Mouse (Mus musculus): ENCODE data around the gene Wdr66. TPM values are rescaled to one million over a fixed set of nuclear protein-coding genes. Genes with fewer than 3 reads are reported as not detected.
"Not testable (repeated sequence)": the region's sequence is repeated elsewhere in the genome, so short reads cannot be mapped to it uniquely, and the experiment has no call there.

The Wdr66 gene
- polyA plus RNA-seq (2014; fragmentation: Nextera tagmentation; extraction: Ambion mirVana), result 5.6 and 8.6 TPM in 2 replicates

DNA sequence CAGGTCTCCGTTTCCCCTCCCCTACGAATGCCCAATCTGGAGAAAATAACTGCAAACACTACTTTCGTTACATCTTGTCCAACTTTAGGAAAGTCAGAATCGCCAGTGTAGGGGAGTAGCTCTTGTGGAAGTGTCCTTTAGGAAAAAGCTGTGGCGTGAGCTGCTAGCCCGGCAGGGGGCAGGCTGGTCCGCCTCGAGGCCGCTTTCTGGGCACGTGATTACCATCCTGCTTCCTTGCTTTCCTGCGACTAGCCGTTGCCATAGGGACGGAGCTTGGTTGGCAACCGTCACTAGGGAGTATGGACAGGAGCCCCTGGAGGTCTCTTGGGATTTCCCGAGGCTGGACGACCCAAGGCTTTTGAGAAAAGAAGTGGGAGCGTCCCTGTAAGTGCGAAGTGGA is at the start of gene Wdr66:
Gene Wdr66 (plus strand): TSS at position 269 of the 400 bp plus-strand sequence.
- H3K9ac ChIP-seq (ENCODE audit: low read depth, low read length), result no peak within 1 kb of the TSS
- H3K9me3 ChIP-seq (ENCODE audit: control insufficient read depth, low read length), result no peaks in the 10 kb centered on the region
- WGBS, result 4% methylated on average over 18 of the region's 18 CpGs
- H3K4me1 ChIP-seq (replicated peaks; ENCODE audit: control insufficient read depth, insufficient read depth, low read length), result 0 out of 2 replicates have a peak, but pooled peaks cover 2% of the 10 kb centered on the region
- no peak within 1 kb of the TSS for H3K27ac ChIP-seq (ENCODE audit: low read depth, low read length)
- ATAC-seq (ENCODE audit: low FRiP score) (peak; percentile 88), DNase-seq (ENCODE audit: low spot score) (peak; percentile 95)
- H3K36me3 ChIP-seq (ENCODE audit: control insufficient read depth, insufficient read depth, low read length), result no peaks in the 10 kb centered on the region
- no peaks in the 10 kb centered on the region for H3K27me3 ChIP-seq (ENCODE audit: control insufficient read depth, insufficient read depth, low read length)
- peak within 1 kb of the TSS; percentile 33 for H3K4me2 ChIP-seq (replicated peaks; ENCODE audit: low read depth, low read length)
- no peak within 1 kb of the TSS for H3K4me3 ChIP-seq (ENCODE audit: low read depth, low read length)

- not testable (repeated sequence) for H3K4me1 ChIP-seq (replicated peaks; ENCODE audit: control insufficient read depth, insufficient read depth, low read length); H3K36me3 ChIP-seq (ENCODE audit: control insufficient read depth, insufficient read depth, low read length); H3K9ac ChIP-seq (ENCODE audit: low read depth, low read length); DNase-seq (ENCODE audit: low spot score); H3K27me3 ChIP-seq (ENCODE audit: control insufficient read depth, insufficient read depth, low read length); H3K9me3 ChIP-seq (ENCODE audit: control insufficient read depth, low read length); H3K4me3 ChIP-seq (ENCODE audit: low read depth, low read length); H3K27ac ChIP-seq (ENCODE audit: low read depth, low read length); H3K4me2 ChIP-seq (replicated peaks; ENCODE audit: low read depth, low read length); ATAC-seq (ENCODE audit: low FRiP score)
- 52% methylated on average over 3 of the region's 4 CpGs for WGBS
Measured at GRCm38 (mm10) chr5:123202771-123203170, 49.1 kb upstream of the Wdr66 start.

DNA sequence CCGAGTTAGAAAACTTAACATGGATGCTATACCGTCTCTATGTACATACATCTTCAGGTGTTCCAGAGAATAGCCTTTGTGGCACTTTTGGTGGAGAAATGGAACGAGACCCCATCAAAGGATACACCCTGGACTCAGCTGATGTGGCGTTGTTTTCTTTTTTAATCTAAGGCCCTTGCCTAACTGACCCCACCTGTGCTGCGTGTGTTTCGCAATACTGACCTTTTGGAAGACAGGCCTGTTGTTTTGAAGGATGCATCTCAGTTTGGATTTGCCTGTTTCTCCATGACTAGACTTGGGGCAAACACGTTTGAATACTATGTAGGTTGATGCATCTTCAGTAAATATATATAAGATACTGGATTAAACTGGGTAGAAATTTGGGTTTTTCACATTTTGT is 48.3 kb upstream of the Wdr66 start:
- not testable (repeated sequence) for ATAC-seq (ENCODE audit: low FRiP score); H3K4me1 ChIP-seq (replicated peaks; ENCODE audit: control insufficient read depth, insufficient read depth, low read length); H3K27ac ChIP-seq (ENCODE audit: low read depth, low read length); H3K9ac ChIP-seq (ENCODE audit: low read depth, low read length); DNase-seq (ENCODE audit: low spot score); H3K9me3 ChIP-seq (ENCODE audit: control insufficient read depth, low read length); H3K4me3 ChIP-seq (ENCODE audit: low read depth, low read length); H3K36me3 ChIP-seq (ENCODE audit: control insufficient read depth, insufficient read depth, low read length); H3K4me2 ChIP-seq (replicated peaks; ENCODE audit: low read depth, low read length); H3K27me3 ChIP-seq (ENCODE audit: control insufficient read depth, insufficient read depth, low read length)
- whole genome bisulfite sequencing, result 92% methylated on average over 7 of the region's 7 CpGs

DNA sequence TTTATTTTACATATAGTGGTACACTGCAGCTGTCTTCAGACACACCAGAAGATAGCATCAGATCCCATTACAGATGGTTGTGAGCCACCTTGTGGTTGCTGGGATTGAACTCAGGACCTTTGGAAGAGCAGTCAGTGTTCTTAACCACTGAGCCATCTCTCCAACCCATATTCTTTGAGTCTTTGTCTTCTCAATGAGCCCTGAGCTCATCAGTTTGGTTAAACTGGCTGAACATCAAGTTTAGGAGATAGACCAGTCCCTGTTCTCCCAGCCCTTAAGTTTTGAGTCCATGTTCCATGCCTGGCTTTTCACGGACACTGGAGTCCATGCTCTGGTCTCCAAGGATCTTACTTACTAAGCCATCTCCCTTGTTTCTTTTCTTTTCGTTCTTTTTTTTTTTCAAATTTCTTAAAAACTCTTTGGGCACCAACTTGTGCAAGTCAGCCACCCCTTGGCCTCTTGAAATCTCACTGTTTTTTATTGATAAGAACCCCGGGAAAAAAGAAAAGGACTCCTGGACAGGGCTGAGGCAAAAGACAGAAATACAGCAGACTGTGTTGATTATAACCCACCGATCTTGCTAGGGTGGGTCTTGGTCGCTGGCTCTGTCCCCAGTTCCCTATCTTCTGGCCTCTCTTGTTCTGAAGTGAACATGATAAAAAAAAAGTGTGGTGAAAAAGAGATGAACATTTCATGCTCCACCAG is 29.4 kb upstream of the Wdr66 start:
- H3K4me1 ChIP-seq (replicated peaks; ENCODE audit: control insufficient read depth, insufficient read depth, low read length); H3K27ac ChIP-seq (ENCODE audit: low read depth, low read length); H3K9me3 ChIP-seq (ENCODE audit: control insufficient read depth, low read length); H3K4me3 ChIP-seq (ENCODE audit: low read depth, low read length); DNase-seq (ENCODE audit: low spot score); H3K9ac ChIP-seq (ENCODE audit: low read depth, low read length); ATAC-seq (ENCODE audit: low FRiP score); H3K4me2 ChIP-seq (replicated peaks; ENCODE audit: low read depth, low read length); H3K36me3 ChIP-seq (ENCODE audit: control insufficient read depth, insufficient read depth, low read length); H3K27me3 ChIP-seq (ENCODE audit: control insufficient read depth, insufficient read depth, low read length): not testable (repeated sequence)
- 83% methylated on average over 2 of the region's 5 CpGs for WGBS

GRCm38 (mm10) chr5:123223051-123223410 is 28.9 kb upstream of the Wdr66 start:
- no peak for ATAC-seq (ENCODE audit: low FRiP score)
- H3K4me2 ChIP-seq (replicated peaks; ENCODE audit: low read depth, low read length), result no peak overlapping the region
- no peak for DNase-seq (ENCODE audit: low spot score)
- no peaks in the 10 kb centered on the region for H3K27me3 ChIP-seq (ENCODE audit: control insufficient read depth, insufficient read depth, low read length)
- no peaks in the 10 kb centered on the region for H3K4me1 ChIP-seq (replicated peaks; ENCODE audit: control insufficient read depth, insufficient read depth, low read length)
- WGBS, result 92% methylated on average over 4 of the region's 4 CpGs
- H3K9me3 ChIP-seq (ENCODE audit: control insufficient read depth, low read length), result no peaks in the 10 kb centered on the region
- no peaks in the 10 kb centered on the region for H3K36me3 ChIP-seq (ENCODE audit: control insufficient read depth, insufficient read depth, low read length)
- H3K27ac ChIP-seq (ENCODE audit: low read depth, low read length), result no peak overlapping the region
- H3K4me3 ChIP-seq (ENCODE audit: low read depth, low read length), result no peak overlapping the region
- H3K9ac ChIP-seq (ENCODE audit: low read depth, low read length), result no peak overlapping the region

- not testable (repeated sequence) for H3K27ac ChIP-seq (ENCODE audit: low read depth, low read length); DNase-seq (ENCODE audit: low spot score); H3K36me3 ChIP-seq (ENCODE audit: control insufficient read depth, insufficient read depth, low read length); H3K4me2 ChIP-seq (replicated peaks; ENCODE audit: low read depth, low read length); H3K9ac ChIP-seq (ENCODE audit: low read depth, low read length); H3K4me3 ChIP-seq (ENCODE audit: low read depth, low read length); H3K4me1 ChIP-seq (replicated peaks; ENCODE audit: control insufficient read depth, insufficient read depth, low read length); H3K9me3 ChIP-seq (ENCODE audit: control insufficient read depth, low read length); ATAC-seq (ENCODE audit: low FRiP score); H3K27me3 ChIP-seq (ENCODE audit: control insufficient read depth, insufficient read depth, low read length)
- WGBS, result 53% methylated on average over 6 of the region's 6 CpGs
Measured at GRCm38 (mm10) chr5:123223861-123224260, 28.0 kb upstream of the Wdr66 start.

GRCm38 (mm10) chr5:123226851-123227250 is 25.1 kb upstream of the Wdr66 start:
- H3K27ac ChIP-seq (ENCODE audit: low read depth, low read length), result no peak overlapping the region
- H3K4me2 ChIP-seq (replicated peaks; ENCODE audit: low read depth, low read length), result no peak overlapping the region
- H3K27me3 ChIP-seq (ENCODE audit: control insufficient read depth, insufficient read depth, low read length), result no peaks in the 10 kb centered on the region
- 93% methylated on average over 7 of the region's 7 CpGs for WGBS
- no peaks in the 10 kb centered on the region for H3K9me3 ChIP-seq (ENCODE audit: control insufficient read depth, low read length)
- ATAC-seq (ENCODE audit: low FRiP score) (no peak), DNase-seq (ENCODE audit: low spot score) (no peak)
- H3K36me3 ChIP-seq (ENCODE audit: control insufficient read depth, insufficient read depth, low read length), result no peaks in the 10 kb centered on the region
- no peak overlapping the region for H3K4me3 ChIP-seq (ENCODE audit: low read depth, low read length)
- no peak overlapping the region for H3K9ac ChIP-seq (ENCODE audit: low read depth, low read length)
- H3K4me1 ChIP-seq (replicated peaks; ENCODE audit: control insufficient read depth, insufficient read depth, low read length), result no peaks in the 10 kb centered on the region

GRCm38 (mm10) chr5:123227762-123228523 is 24.0 kb upstream of the Wdr66 start:
- H3K9me3 ChIP-seq (ENCODE audit: control insufficient read depth, low read length), result no peaks in the 10 kb centered on the region
- peak overlapping the region; percentile 80 for H3K9ac ChIP-seq (ENCODE audit: low read depth, low read length)
- no peaks in the 10 kb centered on the region for H3K36me3 ChIP-seq (ENCODE audit: control insufficient read depth, insufficient read depth, low read length)
- H3K4me3 ChIP-seq (ENCODE audit: low read depth, low read length), result peak overlapping the region; percentile 67
- WGBS, result 2% methylated on average over 42 of the region's 42 CpGs
- DNase-seq (ENCODE audit: low spot score), result peak; percentile 96
- H3K27ac ChIP-seq (ENCODE audit: low read depth, low read length), result no peak overlapping the region
- H3K4me1 ChIP-seq (replicated peaks; ENCODE audit: control insufficient read depth, insufficient read depth, low read length), result no peaks in the 10 kb centered on the region
- H3K27me3 ChIP-seq (ENCODE audit: control insufficient read depth, insufficient read depth, low read length), result no peaks in the 10 kb centered on the region
- ATAC-seq (ENCODE audit: low FRiP score), result peak; percentile 85
- peak overlapping the region; percentile 48 for H3K4me2 ChIP-seq (replicated peaks; ENCODE audit: low read depth, low read length)

DNA sequence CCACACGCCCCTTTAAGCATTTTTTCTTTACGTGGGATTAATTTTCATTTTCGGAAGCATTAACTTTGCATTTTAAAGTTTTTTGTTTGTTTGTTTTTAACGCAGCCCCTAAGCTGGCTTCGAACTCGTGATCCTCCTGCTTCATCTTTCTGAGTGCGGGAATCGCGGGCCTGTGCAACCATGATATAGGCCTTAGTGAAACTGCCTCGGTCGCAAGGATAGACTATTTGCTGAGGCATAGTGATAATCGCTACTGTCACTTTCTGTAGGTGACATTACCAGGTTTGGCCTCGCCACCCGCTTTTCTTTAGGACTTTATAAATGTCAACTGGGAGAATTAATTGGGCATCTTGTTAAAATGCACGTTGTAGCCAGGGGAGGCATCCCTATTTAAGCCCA is 23.4 kb upstream of the Wdr66 start:
- no peak for ATAC-seq (ENCODE audit: low FRiP score)
- Histone ChIP-seq H3K27ac (ENCODE audit: low read depth, low read length) (no peak overlapping the region), H3K4me1 (replicated peaks; ENCODE audit: control insufficient read depth, insufficient read depth, low read length) (no peaks in the 10 kb centered on the region), H3K4me3 (ENCODE audit: low read depth, low read length) (peak overlapping the region; percentile 67), H3K9ac (ENCODE audit: low read depth, low read length) (peak overlapping the region; percentile 80), H3K27me3 (ENCODE audit: control insufficient read depth, insufficient read depth, low read length) (no peaks in the 10 kb centered on the region), H3K36me3 (ENCODE audit: control insufficient read depth, insufficient read depth, low read length) (no peaks in the 10 kb centered on the region), H3K4me2 (replicated peaks; ENCODE audit: low read depth, low read length) (peak overlapping the region; percentile 48), H3K9me3 (ENCODE audit: control insufficient read depth, low read length) (no peaks in the 10 kb centered on the region)
- no peak for DNase-seq (ENCODE audit: low spot score)
- 9% methylated on average over 15 of the region's 15 CpGs for WGBS
